Mouse (Mus musculus): ENCODE results near the gene Fndc3b. TPM values are rescaled to one million over a fixed set of nuclear protein-coding genes. Genes with fewer than 3 reads are reported as not detected.
"Not testable (repeated sequence)": the region's sequence is repeated elsewhere in the genome, so short reads cannot be mapped to it uniquely, and the experiment has no call there.

The Fndc3b gene
- polyA plus RNA-seq, 1 experiment from 2014 or later = 7.5 TPM

DNA sequence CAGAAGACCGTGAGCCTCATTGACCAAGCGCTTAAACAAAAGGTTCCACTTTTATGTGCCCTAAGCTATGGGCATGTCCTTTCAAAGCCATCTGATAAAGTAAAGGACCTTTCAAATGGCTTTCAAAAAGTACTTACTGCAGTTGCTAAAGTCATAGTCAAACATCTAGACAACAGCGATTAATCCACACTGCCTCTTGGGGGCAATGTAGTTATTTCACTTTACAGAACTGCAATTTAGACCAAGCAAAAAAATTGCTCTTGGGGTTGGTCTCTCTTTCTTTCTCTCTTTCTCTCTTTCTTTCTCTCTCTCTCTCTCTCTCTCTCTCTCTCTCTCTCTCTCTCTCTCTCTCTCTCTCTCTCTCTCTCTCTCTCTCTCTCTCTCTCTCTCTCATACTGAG lies 233.4 kb downstream of the Fndc3b start:
- not testable (repeated sequence) for H3K4me2 ChIP-seq (ENCODE audit: low read length); H3K4me3 ChIP-seq (ENCODE audit: low read length); H3K9ac ChIP-seq (ENCODE audit: low read depth, low read length); H3K9me3 ChIP-seq (ENCODE audit: control insufficient read depth, low read length); H3K36me3 ChIP-seq (ENCODE audit: control insufficient read depth, insufficient read depth, low read length); H3K27me3 ChIP-seq (replicated peaks; ENCODE audit: control insufficient read depth, insufficient read depth, low read length); H3K4me1 ChIP-seq (ENCODE audit: control insufficient read depth, insufficient read depth, low read depth, low read length); ATAC-seq; H3K27ac ChIP-seq (ENCODE audit: low read depth, low read length)
- whole genome bisulfite sequencing = 82% methylated on average over 3 of the region's 3 CpGs

GRCm38 (mm10) chr3:27475899-27476298 lies 235.2 kb downstream of the Fndc3b start:
- Histone ChIP-seq H3K9me3 (ENCODE audit: control insufficient read depth, low read length) (no peaks in the 10 kb centered on the region), H3K4me1 (ENCODE audit: control insufficient read depth, insufficient read depth, low read depth, low read length) (peaks cover 2% of the 10 kb centered on the region; the same call in 1 of the 2 replicates), H3K4me3 (ENCODE audit: low read length) (no peak overlapping the region), H3K27ac (ENCODE audit: low read depth, low read length) (no peak overlapping the region), H3K27me3 (replicated peaks; ENCODE audit: control insufficient read depth, insufficient read depth, low read length) (no peaks in the 10 kb centered on the region), H3K9ac (ENCODE audit: low read depth, low read length) (no peak overlapping the region), H3K4me2 (ENCODE audit: low read length) (no peak overlapping the region), H3K36me3 (ENCODE audit: control insufficient read depth, insufficient read depth, low read length) (no peaks in the 10 kb centered on the region; the same call in 1 of the 2 replicates)
- no peak for ATAC-seq
- WGBS = 77% methylated on average over 7 of the region's 7 CpGs

GRCm38 (mm10) chr3:27473801-27474599 lies 237.1 kb downstream of the Fndc3b start:
- no peak overlapping the region for H3K27ac ChIP-seq (ENCODE audit: low read depth, low read length)
- no peak for ATAC-seq
- no peak overlapping the region for H3K9ac ChIP-seq (ENCODE audit: low read depth, low read length)
- H3K4me2 ChIP-seq (ENCODE audit: low read length) = no peak overlapping the region
- H3K4me1 ChIP-seq (ENCODE audit: control insufficient read depth, insufficient read depth, low read depth, low read length) = no peaks in the 10 kb centered on the region
- 95% methylated on average over 14 of the region's 14 CpGs for WGBS
- no peaks in the 10 kb centered on the region for H3K9me3 ChIP-seq (ENCODE audit: control insufficient read depth, low read length)
- H3K27me3 ChIP-seq (replicated peaks; ENCODE audit: control insufficient read depth, insufficient read depth, low read length) = no peaks in the 10 kb centered on the region
- no peak overlapping the region for H3K4me3 ChIP-seq (ENCODE audit: low read length)
- H3K36me3 ChIP-seq (ENCODE audit: control insufficient read depth, insufficient read depth, low read length) = no peaks in the 10 kb centered on the region; the same call in 1 of the 2 replicates

DNA sequence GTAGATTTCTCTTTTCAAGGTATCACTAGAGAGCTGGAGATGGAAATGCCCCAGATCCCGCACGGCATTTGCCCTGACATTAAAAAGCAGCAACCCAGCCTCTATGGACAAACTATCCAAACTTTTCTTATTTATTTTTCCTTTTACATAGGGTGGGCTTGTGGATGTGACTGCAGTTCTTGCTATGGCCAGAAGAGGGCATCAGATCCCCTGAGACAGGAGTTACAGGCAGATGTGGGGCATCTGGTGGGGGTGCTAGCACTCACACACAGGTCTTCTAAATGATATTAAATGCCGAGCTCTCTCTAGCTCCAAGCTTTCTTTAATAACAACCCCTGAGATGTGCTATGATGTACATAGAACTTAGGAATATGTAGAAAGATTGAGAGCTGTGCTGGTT lies 238.3 kb downstream of the Fndc3b start:
- H3K27ac ChIP-seq (ENCODE audit: low read depth, low read length) = no peak overlapping the region
- no peak overlapping the region for H3K4me3 ChIP-seq (ENCODE audit: low read length)
- H3K9ac ChIP-seq (ENCODE audit: low read depth, low read length) = no peak overlapping the region
- no peaks in the 10 kb centered on the region; the same call in 1 of the 2 replicates for H3K36me3 ChIP-seq (ENCODE audit: control insufficient read depth, insufficient read depth, low read length)
- no peaks in the 10 kb centered on the region for H3K9me3 ChIP-seq (ENCODE audit: control insufficient read depth, low read length)
- H3K27me3 ChIP-seq (replicated peaks; ENCODE audit: control insufficient read depth, insufficient read depth, low read length) = no peaks in the 10 kb centered on the region
- 100% methylated on average over 3 of the region's 3 CpGs for WGBS
- H3K4me2 ChIP-seq (ENCODE audit: low read length) = no peak overlapping the region
- ATAC-seq = no peak
- no peaks in the 10 kb centered on the region for H3K4me1 ChIP-seq (ENCODE audit: control insufficient read depth, insufficient read depth, low read depth, low read length)

DNA sequence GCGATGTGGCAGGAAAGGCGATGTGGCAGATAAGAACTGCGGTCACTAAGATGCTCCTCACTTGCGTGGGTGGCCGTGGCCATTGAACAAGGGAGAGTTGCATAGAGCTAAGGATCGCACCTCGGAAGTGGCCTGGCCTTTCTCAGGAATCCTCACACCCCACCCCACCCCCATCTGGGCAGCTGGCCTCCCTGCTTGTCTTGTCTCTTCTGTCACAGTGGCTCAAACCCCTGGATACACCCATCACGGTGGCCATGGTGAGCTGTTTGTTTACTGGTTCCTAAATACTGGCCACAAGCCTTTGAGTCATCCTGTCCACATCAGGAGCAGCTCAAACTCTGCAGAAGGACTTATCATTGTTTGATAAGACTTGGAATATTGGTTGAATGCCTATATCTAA lies 240.3 kb downstream of the Fndc3b start:
- Histone ChIP-seq H3K27ac (ENCODE audit: low read depth, low read length) (no peak overlapping the region), H3K27me3 (replicated peaks; ENCODE audit: control insufficient read depth, insufficient read depth, low read length) (no peaks in the 10 kb centered on the region), H3K9me3 (ENCODE audit: control insufficient read depth, low read length) (no peaks in the 10 kb centered on the region), H3K9ac (ENCODE audit: low read depth, low read length) (no peak overlapping the region), H3K4me2 (ENCODE audit: low read length) (no peak overlapping the region), H3K36me3 (ENCODE audit: control insufficient read depth, insufficient read depth, low read length) (no peaks in the 10 kb centered on the region; the same call in 1 of the 2 replicates), H3K4me1 (ENCODE audit: control insufficient read depth, insufficient read depth, low read depth, low read length) (no peaks in the 10 kb centered on the region), H3K4me3 (ENCODE audit: low read length) (no peak overlapping the region)
- no peak for ATAC-seq
- 90% methylated on average over 8 of the region's 8 CpGs for WGBS

- Histone ChIP-seq H3K9ac (ENCODE audit: low read depth, low read length) (no peak overlapping the region), H3K4me3 (ENCODE audit: low read length) (no peak overlapping the region), H3K27ac (ENCODE audit: low read depth, low read length) (no peak overlapping the region), H3K27me3 (replicated peaks; ENCODE audit: control insufficient read depth, insufficient read depth, low read length) (no peaks in the 10 kb centered on the region), H3K4me1 (ENCODE audit: control insufficient read depth, insufficient read depth, low read depth, low read length) (no peaks in the 10 kb centered on the region), H3K4me2 (ENCODE audit: low read length) (no peak overlapping the region), H3K9me3 (ENCODE audit: control insufficient read depth, low read length) (no peaks in the 10 kb centered on the region), H3K36me3 (ENCODE audit: control insufficient read depth, insufficient read depth, low read length) (no peaks in the 10 kb centered on the region; the same call in 1 of the 2 replicates)
- ATAC-seq = no peak
- 95% methylated on average over 8 of the region's 8 CpGs for WGBS
These were observed 241.1 kb downstream of the Fndc3b start for GRCm38 (mm10) chr3:27469971-27470370.

- H3K27ac ChIP-seq (ENCODE audit: low read depth, low read length) = no peak overlapping the region
- no peak overlapping the region for H3K9ac ChIP-seq (ENCODE audit: low read depth, low read length)
- H3K4me1 ChIP-seq (ENCODE audit: control insufficient read depth, insufficient read depth, low read depth, low read length) = no peaks in the 10 kb centered on the region
- H3K4me3 ChIP-seq (ENCODE audit: low read length) = no peak overlapping the region
- ATAC-seq = no peak
- H3K36me3 ChIP-seq (ENCODE audit: control insufficient read depth, insufficient read depth, low read length) = no peaks in the 10 kb centered on the region
- H3K4me2 ChIP-seq (ENCODE audit: low read length) = no peak overlapping the region
- H3K9me3 ChIP-seq (ENCODE audit: control insufficient read depth, low read length) = no peaks in the 10 kb centered on the region
- no peaks in the 10 kb centered on the region for H3K27me3 ChIP-seq (replicated peaks; ENCODE audit: control insufficient read depth, insufficient read depth, low read length)
- 81% methylated on average over 11 of the region's 11 CpGs for WGBS
These were observed 243.5 kb downstream of the Fndc3b start for GRCm38 (mm10) chr3:27467505-27468020.

DNA sequence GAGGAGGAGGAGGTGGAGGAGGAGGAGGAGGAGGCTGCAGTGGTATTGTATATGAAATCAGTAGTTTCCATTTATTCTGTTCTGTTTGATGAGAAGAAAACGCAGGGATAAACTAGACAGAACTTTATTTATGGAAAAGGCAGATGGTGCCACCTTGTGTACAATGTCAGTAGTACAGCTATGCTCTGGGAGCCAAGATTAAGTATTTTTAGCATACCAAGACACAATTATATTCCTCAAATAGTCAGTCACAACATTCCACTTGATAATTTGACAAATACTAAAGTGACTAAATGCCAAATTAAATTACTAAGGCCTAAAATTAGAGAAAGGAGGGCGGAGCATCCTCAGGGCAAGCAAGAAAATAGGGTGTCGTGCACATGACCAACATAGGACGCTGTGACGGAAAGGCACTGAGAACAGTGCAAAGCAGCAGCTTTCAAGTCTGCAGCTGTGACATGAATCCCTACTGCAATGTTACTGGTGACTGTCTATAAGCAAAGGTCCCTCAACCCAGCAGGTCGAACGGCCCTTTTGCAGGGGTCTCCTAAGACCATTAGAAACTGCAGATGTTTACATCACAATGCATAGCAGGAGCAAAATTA lies 244.7 kb downstream of the Fndc3b start:
- Histone ChIP-seq H3K4me3 (ENCODE audit: low read length) (no peak overlapping the region), H3K27ac (ENCODE audit: low read depth, low read length) (no peak overlapping the region), H3K27me3 (replicated peaks; ENCODE audit: control insufficient read depth, insufficient read depth, low read length) (no peaks in the 10 kb centered on the region), H3K9me3 (ENCODE audit: control insufficient read depth, low read length) (no peaks in the 10 kb centered on the region), H3K4me1 (ENCODE audit: control insufficient read depth, insufficient read depth, low read depth, low read length) (no peaks in the 10 kb centered on the region), H3K4me2 (ENCODE audit: low read length) (no peak overlapping the region), H3K9ac (ENCODE audit: low read depth, low read length) (no peak overlapping the region), H3K36me3 (ENCODE audit: control insufficient read depth, insufficient read depth, low read length) (no peaks in the 10 kb centered on the region)
- peak; percentile 35 for ATAC-seq
- 74% methylated on average over 7 of the region's 7 CpGs for WGBS

- Histone ChIP-seq H3K27me3 (replicated peaks; ENCODE audit: control insufficient read depth, insufficient read depth, low read length) (no peaks in the 10 kb centered on the region), H3K4me2 (ENCODE audit: low read length) (no peak overlapping the region), H3K4me1 (ENCODE audit: control insufficient read depth, insufficient read depth, low read depth, low read length) (no peaks in the 10 kb centered on the region), H3K9ac (ENCODE audit: low read depth, low read length) (no peak overlapping the region), H3K27ac (ENCODE audit: low read depth, low read length) (no peak overlapping the region), H3K36me3 (ENCODE audit: control insufficient read depth, insufficient read depth, low read length) (no peaks in the 10 kb centered on the region), H3K9me3 (ENCODE audit: control insufficient read depth, low read length) (no peaks in the 10 kb centered on the region), H3K4me3 (ENCODE audit: low read length) (no peak overlapping the region)
- ATAC-seq = no peak
- 96% methylated on average over 7 of the region's 7 CpGs for WGBS
These were observed 247.7 kb downstream of the Fndc3b start for GRCm38 (mm10) chr3:27463373-27463772.
